Mouse (Mus musculus) bone marrow, adult 2 months (tissue): ENCODE measurements around the gene Sorbs2.

ENCODE experiments used
- CTCF ChIP-seq: fragments of 200-500 bp; IDR thresholded peaks from 2 replicates; pipeline ENCODE4 v1.5.1; 2011; ENCODE audit warnings: low read length, control low read depth; ENCODE audit not compliant: control insufficient read depth, insufficient read depth
- POLR2A ChIP-seq: fragments of 200-500 bp; IDR thresholded peaks from 2 replicates; pipeline ENCODE4 v1.6.1; 2011; ENCODE audit warnings: low read depth, mild to moderate bottlenecking, control low read depth, low read length, borderline replicate concordance; ENCODE audit not compliant: control insufficient read depth

DNA sequence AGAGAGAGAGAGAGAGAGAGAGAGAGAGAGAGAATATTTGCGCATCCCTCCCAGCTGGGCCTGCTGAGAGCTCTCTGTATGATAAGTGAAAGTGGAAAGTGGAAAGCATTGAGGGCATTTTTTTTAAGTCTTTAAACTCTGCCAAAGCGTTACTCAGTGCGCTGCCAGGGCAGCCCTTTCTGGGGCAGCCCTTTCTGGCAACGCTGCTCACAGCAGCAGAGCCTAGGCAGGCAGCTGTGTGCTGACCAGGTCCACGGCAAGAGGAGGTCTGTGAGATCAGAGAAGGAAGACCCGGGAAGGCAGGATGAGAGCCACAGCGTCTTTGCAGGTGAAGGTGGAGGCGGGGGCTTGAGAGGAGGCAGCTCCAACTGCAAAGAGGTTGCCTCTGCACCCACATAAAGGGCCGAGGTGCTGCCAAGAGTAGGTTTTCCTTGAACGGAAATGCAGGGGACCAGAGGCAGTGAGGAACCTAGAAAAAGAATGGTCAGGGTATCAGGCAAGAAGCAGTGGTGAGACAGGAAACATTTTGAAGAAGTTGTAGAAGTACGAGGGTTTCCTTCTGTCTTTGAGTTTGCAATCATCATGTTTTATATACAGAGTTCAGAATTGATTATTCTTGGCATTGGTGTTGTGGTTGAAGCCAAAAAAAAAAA, 256.2 kb downstream of the Sorbs2 start:
- TF ChIP-seq CTCF, result no peak
- TF ChIP-seq POLR2A, result no peak
